Comparison of ENCODE assay signal across 21 mouse cellular contexts in the genomic region with DNA sequence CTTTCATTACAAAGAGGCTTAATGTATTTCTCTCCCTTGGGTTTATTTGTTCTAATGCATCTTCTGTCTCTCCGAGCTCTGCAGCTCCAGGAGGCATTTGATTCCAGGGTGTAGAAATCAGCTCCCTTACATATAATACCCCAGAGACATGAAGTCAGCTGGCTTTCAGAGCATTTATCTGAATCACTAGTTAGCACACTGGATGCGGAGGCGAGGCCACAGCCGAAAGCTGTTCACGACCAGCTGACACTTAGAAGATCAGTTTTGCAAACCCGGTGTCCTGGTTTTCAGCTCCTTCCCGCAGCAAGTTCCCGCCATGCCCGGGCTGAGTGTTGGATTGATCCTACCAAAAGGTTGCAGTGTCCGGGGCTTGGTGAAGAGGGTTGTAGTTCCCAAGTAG. TPM values are rescaled to one million over a fixed set of nuclear protein-coding genes. Genes with fewer than 3 reads are reported as not detected.
A peak's percentile ranks its signal among the peaks of the same experiment; 100 is the strongest.
DNase-seq lines count a peak whose midpoint lies in the region; ATAC-seq and TF ChIP-seq lines count a peak whose summit lies in the region.
"Had no signal": no experiment of that assay in that cellular context is flagged by ENCODE, and none has a peak within 500 bp of the region (broad histone marks: within the 10 kb centered on the region; RNA-seq: fewer than 3 reads in every experiment).

No protein-coding gene starts in this region.

- WGBS in kidney, postnatal 0 days, result 77% methylated on average over 10 of the region's 10 CpGs
- WGBS in intestine, embryonic 15.5 days, result 89% methylated on average over 10 of the region's 10 CpGs
- 95% methylated on average over 10 of the region's 10 CpGs for WGBS in liver, embryonic 11.5 days

- H3K4me2 ChIP-seq in kidney, postnatal 0 days (ENCODE audit: low read length), result no peak overlapping the region
- no peak overlapping the region for H3K4me2 ChIP-seq in intestine, embryonic 15.5 days (replicated peaks)
- no peak overlapping the region for H3K4me2 ChIP-seq in liver, embryonic 11.5 days
- H3K4me2 ChIP-seq: liver, embryonic 13.5 days; lung, embryonic 15.5 days; midbrain, embryonic 12.5 days had no signal

- H3K9ac ChIP-seq in kidney, postnatal 0 days (ENCODE audit: low read depth, low read length), result no peak overlapping the region
- no peak overlapping the region for H3K9ac ChIP-seq in intestine, embryonic 15.5 days
- H3K9ac ChIP-seq in liver, embryonic 11.5 days (ENCODE audit: low read depth, low read length), result no peak overlapping the region
- H3K9ac ChIP-seq: forebrain, embryonic 15.5 days; liver, embryonic 13.5 days; lung, embryonic 15.5 days; midbrain, embryonic 12.5 days had no signal

- no peaks in the 10 kb centered on the region for H3K27me3 ChIP-seq in kidney, postnatal 0 days (ENCODE audit: insufficient read depth, low read length)
- H3K27me3 ChIP-seq in E14TG2a.4 (ENCODE audit: insufficient read depth, low read length), result no peaks in the 10 kb centered on the region
- no peaks in the 10 kb centered on the region for H3K27me3 ChIP-seq in intestine, embryonic 15.5 days (replicated peaks)
- no peaks in the 10 kb centered on the region for H3K27me3 ChIP-seq in liver, embryonic 11.5 days (replicated peaks; ENCODE audit: control insufficient read depth, insufficient read depth, low read length)
- H3K27me3 ChIP-seq: forebrain, embryonic 15.5 days; liver, embryonic 13.5 days; lung, embryonic 15.5 days; midbrain, embryonic 12.5 days had no signal

- peak; percentile 35 to 66 for DNase-seq in frontal cortex, adult 2 months (ENCODE audit: extremely low spot score in 1 of 2, low spot score in 1 of 2)
- DNase-seq in frontal cortex, postnatal 10 days (ENCODE audit: low spot score in 2 of 2), result no peak
- DNase-seq in kidney, postnatal 0 days (ENCODE audit: low spot score), result no peak
- no peak for DNase-seq in kidney, postnatal 14 days
- peak; percentile 25 to 33 for DNase-seq in layer of hippocampus, postnatal 36 days
- DNase-seq in liver, embryonic 11.5 days (ENCODE audit: low spot score), result no peak
- DNase-seq: adrenal gland, adult 8-10 months; cerebellum, adult 11-12 months; cerebellum, postnatal 36 days; gastrocnemius, postnatal 10 days; liver, embryonic 13.5 days; right cerebral cortex, postnatal 4 days; thymus, adult 18-20 months had no signal

- ATAC-seq in kidney, postnatal 0 days (replicated peaks; ENCODE audit: low FRiP score, low read depth), result no peak
- no peak for ATAC-seq in intestine, embryonic 15.5 days
- no peak for ATAC-seq in liver, embryonic 11.5 days (replicated peaks; ENCODE audit: low FRiP score)
- ATAC-seq: forebrain, embryonic 15.5 days had no signal

- no peak for TF ChIP-seq CTCF in kidney, postnatal 0 days (IDR thresholded peaks at IDR 0.05; ENCODE audit: low read depth)
- no peak for TF ChIP-seq CTCF in E14TG2a.4 (conservative IDR thresholded peaks at IDR 0.05; ENCODE audit: low read length)

- H3K4me3 ChIP-seq in kidney, postnatal 0 days (replicated peaks; ENCODE audit: low read depth, low read length), result no peak overlapping the region
- peak overlapping the region; percentile 69 for H3K4me3 ChIP-seq in E14TG2a.4 (replicated peaks; ENCODE audit: low read length)
- no peak overlapping the region for H3K4me3 ChIP-seq in intestine, embryonic 15.5 days (replicated peaks)
- H3K4me3 ChIP-seq in liver, embryonic 11.5 days (ENCODE audit: low read depth, low read length), result no peak overlapping the region
- H3K4me3 ChIP-seq: erythroblast, embryonic 14.5 days; forebrain, embryonic 15.5 days; liver, embryonic 13.5 days; lung, embryonic 15.5 days; midbrain, embryonic 12.5 days had no signal

- H3K36me3 ChIP-seq in kidney, postnatal 0 days (ENCODE audit: insufficient read depth, low read length), result no peaks in the 10 kb centered on the region
- peaks cover 40% of the 10 kb centered on the region for H3K36me3 ChIP-seq in E14TG2a.4 (ENCODE audit: insufficient read depth, low read length)
- no peaks in the 10 kb centered on the region for H3K36me3 ChIP-seq in intestine, embryonic 15.5 days
- peaks cover 20% of the 10 kb centered on the region; the same call in 1 of the 2 replicates for H3K36me3 ChIP-seq in liver, embryonic 11.5 days (ENCODE audit: control insufficient read depth, insufficient read depth, low read length)
- H3K36me3 ChIP-seq: forebrain, embryonic 15.5 days had no signal

- H3K27ac ChIP-seq in kidney, postnatal 0 days, result 0 out of 2 replicates have a peak overlapping the region, but pooled peaks have one; percentile 19
- H3K27ac ChIP-seq in intestine, embryonic 15.5 days, result no peak overlapping the region
- no peak overlapping the region for H3K27ac ChIP-seq in liver, embryonic 11.5 days (ENCODE audit: low read depth, low read length)
- H3K27ac ChIP-seq: forebrain, embryonic 15.5 days; heart, embryonic 10.5 days; liver, embryonic 13.5 days; lung, embryonic 15.5 days; macrophage; midbrain, embryonic 12.5 days had no signal

- peaks cover 4% of the 10 kb centered on the region; the same call in 1 of the 2 replicates for H3K4me1 ChIP-seq in kidney, postnatal 0 days (replicated peaks; ENCODE audit: insufficient read depth, low read length)
- peaks cover 55% of the 10 kb centered on the region for H3K4me1 ChIP-seq in E14TG2a.4 (replicated peaks; ENCODE audit: low read depth, low read length)
- 0 out of 2 replicates have a peak, but pooled peaks cover 5% of the 10 kb centered on the region for H3K4me1 ChIP-seq in intestine, embryonic 15.5 days (replicated peaks)
- 0 out of 2 replicates have a peak, but pooled peaks cover 6% of the 10 kb centered on the region for H3K4me1 ChIP-seq in liver, embryonic 11.5 days (replicated peaks; ENCODE audit: control insufficient read depth, insufficient read depth, low read length)
- H3K4me1 ChIP-seq: forebrain, embryonic 15.5 days; lung, embryonic 15.5 days; midbrain, embryonic 12.5 days had no signal

- no peaks in the 10 kb centered on the region for H3K9me3 ChIP-seq in kidney, postnatal 0 days (replicated peaks; ENCODE audit: low read length)
- H3K9me3 ChIP-seq in E14TG2a.4 (ENCODE audit: low read length), result no peaks in the 10 kb centered on the region
- no peaks in the 10 kb centered on the region for H3K9me3 ChIP-seq in intestine, embryonic 15.5 days
- H3K9me3 ChIP-seq in liver, embryonic 11.5 days (ENCODE audit: control insufficient read depth, low read length), result no peaks in the 10 kb centered on the region
- H3K9me3 ChIP-seq: forebrain, embryonic 15.5 days; heart, embryonic 10.5 days; liver, embryonic 13.5 days; lung, embryonic 15.5 days; midbrain, embryonic 12.5 days had no signal

RNA-seq across cellular contexts. Expression of a gene that starts 20.0 kb away (rescaled TPM):
- polyA plus RNA-seq in frontal cortex, adult 2 months (2012; rRNA removed), result 44.1 and 48.9 TPM in 2 replicates
- 79.0 and 83.3 TPM in 2 replicates for polyA plus RNA-seq in kidney, postnatal 0 days (2015; fragmentation: Nextera tagmentation; extraction: Ambion mirVana)
- total RNA-seq in layer of hippocampus, postnatal 36 days (2021), result 10 to 100 TPM; 16.4 to 17.5 TPM
- 68.4 and 69.9 TPM in 2 replicates for polyA plus RNA-seq in intestine, embryonic 15.5 days (2015; fragmentation: Nextera tagmentation; extraction: Ambion mirVana)
- 109 and 111 TPM in 2 replicates for polyA plus RNA-seq in liver, embryonic 11.5 days (2014; fragmentation: Nextera tagmentation; extraction: Ambion mirVana)

Comparison
In these comparisons a context has a peak if more than half of its experiments do, and no peak if none do; other contexts are left out.
1. DNase-seq: peak in frontal cortex, adult 2 months (2 of 2) and layer of hippocampus, postnatal 36 days (2 of 2); none in frontal cortex, postnatal 10 days (0 of 2), kidney, postnatal 0 days (single experiment), kidney, postnatal 14 days (single experiment) and liver, embryonic 11.5 days (single experiment).